Mouse (Mus musculus) kidney, adult 2 months (tissue): ENCODE results near the gene Ppp2r2c.

Source experiments
- CTCF ChIP-seq: fragments of 200-500 bp; conservative IDR thresholded peaks from 2 replicates; pipeline ENCODE4 v1.5.1; 2011; ENCODE audit warnings: low read depth, mild to moderate bottlenecking, control low read depth, low read length, moderate library complexity, mixed read lengths; ENCODE audit not compliant: insufficient read depth, insufficient read length
- POLR2A ChIP-seq: fragments of 200-500 bp; IDR thresholded peaks from one replicate; pipeline ENCODE4 v1.6.1; 2011; ENCODE audit warnings: low read depth, low read length, control low read depth

GRCm38 (mm10) chr5:36945713-36946112 is 77.4 kb downstream of the Ppp2r2c start:
- TF ChIP-seq CTCF = no peak
- no peak for TF ChIP-seq POLR2A
